Mouse (Mus musculus) lung, postnatal 25 days (tissue): ENCODE data around the gene Sqstm1.

ENCODE experiments used
- DNase-seq: peaks from one replicate; pipeline ENCODE4 v3.0.0; 2022; ENCODE audit warnings: low spot score

Sqstm1 gene

DNA sequence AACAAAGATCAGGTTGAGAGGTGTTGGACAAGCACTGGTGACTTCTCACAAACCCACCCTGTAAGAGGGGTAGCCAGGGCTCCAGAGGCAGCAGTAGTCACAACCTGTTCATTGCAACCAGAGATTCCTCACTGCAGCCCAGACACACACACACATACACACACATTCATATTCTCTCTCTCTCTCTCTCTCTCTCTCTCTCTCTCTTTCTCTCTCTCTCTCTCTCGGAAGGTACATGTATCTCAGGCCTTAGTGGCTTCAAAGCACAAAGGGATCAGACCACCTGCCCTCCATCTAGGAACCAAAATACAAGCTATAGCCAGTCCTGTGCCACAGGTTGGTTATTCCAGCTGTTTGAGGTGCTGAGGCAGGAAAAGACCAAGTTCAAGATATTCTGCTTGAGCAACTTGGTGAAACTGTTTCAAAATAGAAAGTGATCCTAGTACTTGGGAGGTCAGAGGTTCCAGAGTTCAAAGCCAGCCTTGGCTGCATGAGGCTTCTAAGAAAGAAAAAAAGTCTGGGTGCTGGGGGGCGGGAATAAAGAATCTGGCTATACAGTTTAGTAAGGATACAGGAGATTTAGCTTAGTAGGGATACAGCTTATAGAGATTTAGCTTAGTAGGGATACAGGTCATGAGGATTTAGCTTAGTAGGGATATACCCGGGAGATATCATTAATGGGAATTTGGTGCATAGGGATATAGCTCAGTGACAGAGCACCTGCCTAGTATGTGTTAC lies 864 bp upstream of the Sqstm1 start:
- no peak for DNase-seq

DNA sequence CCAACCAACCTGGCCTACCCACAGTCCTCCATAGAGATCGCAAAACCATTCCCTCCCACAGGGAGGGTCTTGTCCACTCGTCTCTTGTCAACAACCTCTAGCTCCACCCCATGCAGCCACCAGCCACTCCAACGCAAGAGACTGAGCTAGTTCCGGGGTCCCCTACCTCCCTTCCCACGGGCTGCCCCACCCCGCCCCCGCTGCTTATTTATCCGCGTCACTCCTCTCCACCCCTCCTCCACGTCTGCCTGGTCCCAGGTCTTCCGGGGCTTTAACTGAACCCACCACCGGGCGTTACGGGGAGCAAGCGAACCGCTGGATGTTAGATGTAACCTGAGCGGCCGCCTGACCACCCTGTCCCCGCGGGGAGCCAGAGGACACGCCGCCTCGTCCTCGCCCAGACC lies 524 bp downstream of the Sqstm1 start:
- DNase-seq: peak; percentile 96

DNA sequence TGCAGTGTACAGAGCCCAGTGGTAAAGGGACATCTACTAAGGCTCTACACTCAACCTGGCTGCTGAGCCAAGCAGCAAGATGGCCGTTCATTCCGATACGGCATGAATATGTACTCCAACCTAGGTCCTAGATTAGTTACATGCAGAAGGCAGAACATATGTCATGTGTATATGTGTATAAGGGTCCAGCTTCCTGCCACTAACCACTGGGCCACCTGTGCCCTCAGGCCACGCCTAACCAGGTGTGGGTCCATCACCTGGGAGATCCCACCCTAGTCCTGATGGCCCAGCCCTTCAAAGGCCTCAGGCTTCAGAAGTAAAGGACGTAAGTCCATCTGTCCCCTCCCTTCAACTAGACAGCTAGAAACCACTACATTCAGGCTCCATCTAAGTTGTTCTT lies 2.6 kb downstream of the Sqstm1 start:
- no peak for DNase-seq

DNA sequence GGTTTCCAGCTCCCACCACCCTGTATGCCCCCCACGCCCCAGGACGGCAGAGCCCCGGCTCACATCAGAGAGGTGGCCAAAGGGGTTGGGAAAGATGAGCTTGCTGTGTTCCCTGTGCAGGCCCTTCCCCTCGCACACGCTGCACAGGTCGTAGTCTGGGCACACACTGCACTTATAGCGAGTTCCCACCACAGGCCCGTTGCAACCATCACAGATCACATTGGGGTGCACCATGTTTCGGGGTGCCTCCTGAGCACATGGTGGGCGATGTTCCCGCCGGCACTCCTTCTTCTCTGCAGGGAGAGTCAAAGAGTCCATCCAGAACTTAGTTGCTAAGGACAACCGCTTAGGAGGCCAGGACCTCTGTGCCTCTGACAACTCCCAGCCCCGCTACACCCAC lies 3.3 kb downstream of the Sqstm1 start:
- no peak for DNase-seq

DNA sequence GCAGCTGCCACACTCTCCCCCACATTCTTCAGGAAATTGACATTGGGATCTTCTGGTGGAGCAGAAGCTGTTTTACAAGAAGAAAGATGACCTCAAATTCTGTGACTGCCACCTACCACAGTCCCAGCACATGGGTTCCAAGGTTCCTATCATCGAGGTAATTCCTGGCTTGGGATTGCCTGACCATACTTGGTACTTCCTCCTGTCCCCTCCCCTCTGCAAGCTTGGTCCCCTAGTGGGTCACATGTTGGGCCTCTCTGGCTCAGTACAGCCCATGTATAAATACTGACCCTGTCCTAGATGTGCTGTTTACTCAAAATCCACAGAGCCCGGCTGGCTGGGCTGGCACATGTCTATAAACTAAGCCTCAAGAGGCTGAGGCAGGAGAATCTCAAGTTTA lies 4.6 kb downstream of the Sqstm1 start:
- DNase-seq: no peak

DNA sequence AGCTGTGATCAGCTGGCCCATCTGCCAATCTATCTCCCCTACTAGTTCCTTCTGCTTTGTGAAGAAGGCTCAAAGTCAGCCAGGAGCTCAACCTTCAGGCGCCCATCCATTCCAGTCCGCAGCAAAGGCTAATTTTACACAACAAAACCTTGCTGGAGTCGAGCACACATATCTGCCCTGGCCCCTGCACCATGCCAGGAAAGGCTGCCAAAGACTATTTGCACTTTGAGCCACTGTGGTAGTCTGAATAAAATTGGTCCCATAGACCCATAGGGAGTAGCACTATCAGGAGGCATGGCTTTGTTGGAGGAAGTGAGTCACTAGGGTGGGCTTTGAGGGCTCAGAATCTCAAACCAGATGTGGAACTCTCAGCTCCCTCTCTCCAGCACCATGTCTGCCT lies 5.2 kb downstream of the Sqstm1 start:
- DNase-seq: no peak

DNA sequence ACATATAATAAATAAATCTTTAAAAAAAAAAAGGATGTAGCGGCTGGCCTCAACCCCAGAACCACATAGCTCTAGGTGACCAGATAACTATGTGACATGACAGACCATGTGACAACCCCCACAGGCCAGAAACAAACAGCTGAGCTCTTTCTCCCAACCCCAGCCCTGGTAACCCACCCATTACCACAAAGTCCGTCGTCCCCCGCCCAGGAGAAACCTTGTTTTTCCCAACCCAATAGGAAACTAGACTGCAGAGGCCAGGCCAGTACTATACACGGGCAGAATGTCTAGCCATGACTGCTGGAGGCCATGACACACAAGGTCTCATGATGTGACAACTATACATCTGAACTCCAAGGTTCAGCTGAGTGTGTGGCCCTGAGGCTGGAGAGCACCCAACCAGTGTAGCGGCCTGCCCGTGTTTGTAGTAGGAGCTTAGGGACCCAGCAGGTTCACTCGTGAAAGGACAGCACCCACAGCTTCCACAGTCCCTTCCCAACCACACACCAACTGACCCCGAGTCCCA lies 7.3 kb downstream of the Sqstm1 start:
- no peak for DNase-seq

DNA sequence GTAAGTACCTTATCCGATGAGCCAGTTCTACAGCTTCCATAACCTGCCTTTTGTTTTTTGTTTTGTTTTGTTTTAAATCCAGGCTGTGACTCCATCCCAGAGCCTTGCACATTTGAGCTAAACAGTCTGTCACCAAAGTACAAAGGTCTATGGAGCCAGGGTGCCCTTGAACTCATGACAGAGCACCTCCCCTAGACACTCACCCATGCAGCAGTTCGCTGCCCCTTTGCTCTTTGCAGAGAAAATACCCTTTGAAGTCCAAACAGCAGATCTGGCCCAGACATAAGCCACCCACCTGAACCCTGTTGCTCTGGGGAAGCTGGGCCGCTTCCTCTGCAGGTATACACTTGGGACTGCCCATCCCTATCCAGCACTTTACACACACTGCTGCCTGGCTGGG lies 9.0 kb downstream of the Sqstm1 start:
- DNase-seq: no peak

DNA sequence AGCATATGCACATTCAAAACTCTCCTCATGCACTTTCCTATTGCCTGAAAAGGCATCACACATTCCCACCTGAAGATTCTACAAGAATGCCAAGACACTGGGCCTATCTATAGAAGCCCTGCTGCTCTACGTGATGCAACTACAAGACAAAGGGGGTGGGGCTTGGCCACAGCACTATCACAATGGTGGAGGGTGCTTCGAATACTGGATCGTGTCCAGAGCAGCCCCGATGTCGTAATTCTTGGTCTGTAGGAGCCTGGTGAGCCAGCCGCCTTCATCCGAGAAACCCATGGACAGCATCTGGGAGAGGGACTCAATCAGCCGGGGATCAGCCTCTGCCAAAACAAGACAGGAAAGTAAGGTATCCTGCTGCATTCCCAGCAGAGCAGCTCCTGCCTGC lies 10.0 kb downstream of the Sqstm1 start:
- no peak for DNase-seq

DNA sequence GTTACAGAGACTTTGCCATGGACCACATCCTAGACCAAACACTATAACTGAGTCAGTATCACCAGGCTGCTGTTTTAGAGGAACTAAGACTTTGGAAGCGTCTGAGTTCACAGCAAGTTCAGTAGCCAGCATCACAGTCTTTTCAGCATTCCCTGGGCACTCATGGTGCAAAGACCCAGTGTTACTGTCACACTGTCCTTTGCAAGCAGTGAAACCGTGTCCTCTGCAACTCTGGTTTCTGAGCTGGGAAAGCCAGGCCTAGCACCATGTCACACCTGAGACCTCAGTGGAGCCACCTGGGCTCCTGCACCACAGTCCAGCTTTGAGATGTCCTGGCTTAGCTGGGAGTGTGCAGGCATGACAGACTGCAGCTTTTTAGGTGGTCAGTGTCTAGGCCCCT lies 11.7 kb downstream of the Sqstm1 start:
- no peak for DNase-seq

DNA sequence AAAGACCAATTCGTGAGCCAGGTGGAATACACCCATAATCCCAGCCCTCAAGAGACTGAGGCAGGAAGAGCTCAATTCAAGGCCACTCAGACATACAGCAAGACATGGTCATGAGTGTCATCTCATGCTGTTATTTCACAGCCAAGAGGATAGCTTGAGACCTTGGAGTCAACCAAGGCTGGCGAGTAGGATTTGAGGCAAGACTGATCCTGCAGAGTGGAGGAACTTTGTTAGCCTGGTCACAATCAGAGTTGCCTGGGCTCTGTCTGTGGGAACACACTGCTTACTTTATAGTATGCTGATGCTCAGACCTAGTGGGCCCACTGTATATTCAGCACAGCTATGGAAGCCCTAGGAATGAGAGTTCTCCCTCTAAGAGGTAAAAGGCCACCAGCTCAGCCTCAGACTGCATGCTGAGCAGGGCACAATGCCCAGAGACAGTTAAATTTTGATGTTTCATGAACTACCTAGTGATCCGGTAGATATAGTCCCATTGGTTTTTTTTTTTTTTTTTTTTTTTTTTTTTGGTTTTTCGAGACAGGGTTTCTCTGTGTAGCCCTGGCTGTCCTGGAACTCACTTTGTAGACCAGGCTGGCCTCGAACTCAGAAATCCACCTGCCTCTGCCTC lies 12.3 kb downstream of the Sqstm1 start:
- DNase-seq: no peak

DNA sequence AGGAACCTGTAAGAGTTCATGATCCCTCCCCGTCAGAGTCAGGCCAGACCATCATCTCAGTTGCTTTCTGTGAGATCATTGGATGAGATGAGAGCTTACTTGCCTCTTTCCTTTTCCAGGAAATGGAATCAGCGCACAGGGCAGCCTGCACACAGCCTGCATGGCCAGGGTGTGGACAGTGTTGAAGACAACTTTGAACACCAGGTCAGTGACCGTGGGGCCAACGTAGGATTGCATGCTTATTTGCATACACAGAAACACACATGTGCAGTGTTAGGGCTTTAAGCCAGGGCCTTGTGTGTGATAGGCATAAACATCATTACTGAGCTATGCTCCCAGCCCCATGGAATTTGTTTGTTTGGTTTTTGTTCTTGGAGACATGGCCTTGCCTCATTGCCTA lies 13.1 kb downstream of the Sqstm1 start:
- no peak for DNase-seq

DNA sequence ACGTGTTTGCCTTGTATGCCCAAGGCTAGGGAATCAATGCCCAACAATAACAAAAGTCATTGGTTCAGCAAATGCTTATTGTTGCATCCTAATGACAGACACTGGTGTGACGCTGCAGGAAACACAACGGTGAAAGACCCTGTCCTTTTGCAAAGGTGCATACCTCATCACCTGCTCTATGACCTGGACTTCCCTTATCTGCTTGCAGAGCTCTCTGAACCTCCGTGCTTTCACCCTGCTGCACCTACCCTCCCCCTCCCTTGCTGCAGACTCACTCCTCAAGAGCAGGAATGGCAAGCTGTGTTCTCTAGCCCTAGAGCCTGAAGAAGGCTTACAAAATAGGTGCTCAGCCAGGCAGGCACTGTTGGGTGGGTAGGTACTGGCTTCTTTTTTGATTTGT lies 15.8 kb downstream of the Sqstm1 start:
- DNase-seq: no peak

DNA sequence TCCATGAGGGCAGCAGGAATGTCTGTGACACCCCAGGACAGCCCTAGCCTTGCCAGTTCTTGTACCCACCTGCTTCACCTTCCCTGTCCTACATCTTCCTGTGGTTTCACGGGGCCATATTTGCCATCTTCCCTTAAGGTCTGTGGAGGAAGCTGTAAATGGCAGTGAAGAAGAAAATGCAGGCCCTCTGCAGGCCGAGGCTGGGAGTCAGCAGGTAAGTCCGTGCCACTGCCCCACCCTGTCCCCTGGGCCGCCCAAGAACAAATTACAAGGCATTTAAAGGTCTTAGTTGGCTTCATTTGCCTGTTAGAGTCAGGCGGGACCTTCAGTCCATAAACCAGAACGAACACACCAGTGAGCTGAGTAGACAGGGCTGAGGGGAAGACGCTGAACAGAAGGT lies 16.6 kb downstream of the Sqstm1 start:
- DNase-seq: no peak

DNA sequence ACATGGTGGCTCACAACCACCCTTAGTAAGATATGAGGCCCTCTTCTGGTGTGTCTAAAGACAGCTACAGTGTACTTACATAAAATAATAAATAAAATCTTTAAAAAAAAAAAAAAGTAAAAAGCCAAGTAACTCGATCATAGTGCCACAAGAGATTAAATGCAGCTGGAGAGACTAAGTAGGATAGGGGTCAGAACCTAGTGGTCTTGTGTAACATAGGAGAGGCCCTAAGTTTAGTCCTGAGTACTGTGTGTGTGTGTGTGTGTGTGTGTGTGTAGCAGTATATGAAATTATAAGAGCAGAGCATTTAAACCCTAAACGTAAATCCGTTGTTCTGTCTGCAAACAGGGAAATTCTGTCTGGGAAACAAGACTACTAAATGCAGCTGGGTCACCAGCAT lies 18.3 kb downstream of the Sqstm1 start:
- no peak for DNase-seq

DNA sequence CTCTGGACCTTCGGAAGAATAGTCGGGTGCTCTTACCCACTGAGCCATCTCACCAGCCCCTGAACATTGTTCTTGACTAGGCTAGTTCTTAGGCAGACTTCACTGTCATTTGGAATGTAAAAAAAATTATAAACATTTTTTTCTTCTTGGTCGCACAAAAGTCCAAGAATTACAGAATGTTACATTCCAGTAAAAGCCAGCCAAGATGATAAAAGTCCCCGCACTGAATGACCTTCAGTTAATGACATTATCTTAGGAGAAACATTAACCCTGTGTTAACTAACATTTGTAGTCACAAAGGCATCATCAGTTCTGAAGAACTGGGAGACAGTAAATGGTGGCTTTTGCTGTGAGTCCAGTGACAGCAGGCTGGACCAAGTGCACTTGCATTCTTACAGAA lies 20.3 kb downstream of the Sqstm1 start:
- DNase-seq: no peak

DNA sequence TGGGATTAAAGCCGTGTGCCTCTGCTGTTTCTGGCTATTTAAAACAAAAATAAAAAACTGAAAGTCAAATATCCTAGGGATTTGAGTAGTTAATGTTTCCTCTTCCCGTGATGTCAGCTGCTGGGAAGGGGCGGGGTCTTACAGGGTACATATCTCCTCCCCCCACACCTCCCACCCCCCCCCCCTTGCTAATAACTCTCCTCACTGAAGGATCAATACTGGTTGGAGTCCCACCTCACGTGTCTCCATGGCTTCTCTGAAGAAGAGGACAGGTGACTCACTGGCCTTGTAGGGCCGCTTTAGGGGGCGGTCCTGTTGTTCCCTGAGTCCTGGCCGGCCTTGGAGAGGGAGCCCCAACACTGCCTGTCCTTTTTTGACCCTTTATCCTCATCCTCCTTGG lies 21.9 kb downstream of the Sqstm1 start:
- DNase-seq: no peak

DNA sequence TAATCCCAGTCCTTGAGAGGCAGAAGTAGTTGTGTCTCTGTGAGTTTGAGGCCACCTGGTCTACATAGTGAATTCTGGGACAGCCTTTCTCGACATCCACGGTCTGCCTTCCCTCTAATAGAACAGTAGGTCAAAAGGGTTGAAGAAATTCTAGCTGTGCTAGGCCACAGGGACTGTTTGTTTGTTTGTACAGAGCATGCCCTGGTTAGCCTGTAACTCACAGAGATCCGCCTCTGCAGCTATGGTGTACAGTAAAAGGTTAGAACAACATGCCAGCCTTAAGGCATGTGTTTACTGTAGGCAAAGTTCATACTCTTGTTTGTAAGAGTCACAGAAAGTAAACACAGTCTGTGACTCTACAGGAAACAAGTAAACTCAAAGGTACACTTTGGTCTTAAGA lies 25.8 kb downstream of the Sqstm1 start:
- no peak for DNase-seq

DNA sequence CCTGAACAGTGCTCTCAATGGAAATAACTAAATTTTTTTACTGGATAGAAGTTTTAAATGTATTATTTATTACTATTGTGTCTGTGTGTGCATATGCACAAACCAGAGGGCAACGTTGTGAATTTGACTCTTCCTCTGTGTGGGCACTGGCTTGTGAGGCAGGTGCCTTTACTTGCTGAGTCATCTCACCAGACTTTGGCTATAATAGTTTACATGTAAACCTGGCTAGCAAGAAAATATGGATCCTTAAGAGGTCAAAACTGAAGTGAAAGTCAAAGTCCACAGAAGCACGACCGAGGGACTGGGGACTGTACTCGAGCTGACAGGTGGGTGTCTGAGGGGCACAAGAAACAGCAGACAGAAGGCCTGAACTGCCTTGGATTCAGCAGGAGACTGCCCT lies 27.9 kb downstream of the Sqstm1 start:
- no peak for DNase-seq

DNA sequence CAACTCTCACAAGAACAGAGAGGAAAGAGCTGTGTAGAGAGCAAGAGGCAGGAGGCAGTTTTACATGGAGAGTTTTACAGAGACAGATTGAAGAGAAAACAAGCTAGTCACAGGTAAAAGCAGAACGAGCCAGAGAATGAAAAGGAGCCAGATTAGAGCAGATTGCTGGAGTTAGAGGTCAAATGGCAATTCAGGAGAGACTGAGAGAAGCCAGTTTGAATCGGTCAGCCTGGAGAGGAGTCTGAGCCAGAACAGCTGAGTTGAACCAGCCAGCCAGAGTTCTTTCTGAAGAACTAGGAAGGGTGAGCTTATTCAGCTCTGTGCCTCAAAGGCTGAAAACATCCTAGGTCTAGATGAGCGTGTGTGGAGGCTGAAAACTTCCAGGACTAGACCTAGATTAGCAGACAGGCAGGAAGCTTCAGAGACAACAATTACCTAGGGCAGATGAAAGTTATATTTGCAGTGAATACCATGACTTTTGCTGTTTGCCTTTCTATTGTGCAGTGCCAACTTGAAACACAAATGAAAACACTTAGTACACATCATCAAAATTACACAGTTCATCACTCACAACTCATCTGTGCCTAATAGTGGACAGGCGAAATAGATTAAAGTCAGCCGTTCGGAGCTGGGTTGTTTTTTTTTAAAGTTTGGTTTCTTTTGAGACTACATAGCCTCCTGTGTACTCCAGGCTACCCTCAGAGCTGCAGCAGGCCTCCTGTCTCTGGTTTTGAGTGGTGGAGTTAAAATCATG lies 30.0 kb downstream of the Sqstm1 start:
- no peak for DNase-seq

DNA sequence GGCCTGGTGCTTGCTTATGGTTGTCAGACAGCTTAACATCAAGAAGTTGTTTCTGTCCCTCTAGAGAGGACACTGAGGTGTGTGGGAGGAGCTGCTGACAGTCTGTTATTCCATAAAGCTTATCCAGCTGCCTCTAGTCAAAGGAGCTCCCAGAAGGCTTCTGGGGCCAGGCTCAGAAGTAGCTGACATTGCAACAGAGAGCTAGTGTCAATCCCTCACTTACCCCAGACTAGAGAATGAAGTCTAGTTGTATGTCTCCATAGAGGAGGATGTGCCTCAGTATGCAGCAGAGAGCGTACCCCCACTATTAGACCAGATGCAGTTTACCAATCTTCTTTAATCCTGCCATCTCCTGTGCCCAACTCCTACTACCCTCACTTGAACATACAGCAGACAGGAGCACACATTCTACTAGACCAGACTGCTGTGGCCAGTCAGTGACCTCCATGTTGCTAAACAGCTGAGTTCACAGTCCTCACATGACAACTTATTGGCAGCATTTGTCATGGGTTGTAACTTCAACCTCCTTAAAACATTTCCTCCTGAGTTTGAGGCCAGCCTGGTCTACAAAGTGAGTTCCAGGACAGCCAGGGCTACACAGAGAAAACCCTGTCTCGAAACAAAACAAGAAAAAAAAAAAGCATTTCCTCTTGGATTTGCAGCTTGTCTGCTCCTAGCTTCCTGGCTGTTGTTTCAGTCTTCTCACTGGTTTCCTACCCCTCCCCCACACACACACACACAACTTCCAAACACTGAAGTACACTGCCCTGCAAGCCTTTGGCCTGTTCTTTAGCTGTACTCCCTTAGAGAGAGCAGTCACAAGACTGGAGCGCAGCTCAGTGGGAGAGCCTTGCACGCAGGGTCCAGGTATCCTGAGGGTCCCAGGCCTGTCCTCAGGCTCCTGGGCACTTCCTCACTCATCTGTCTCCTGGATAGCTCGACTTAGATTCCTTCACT lies 31.8 kb downstream of the Sqstm1 start:
- DNase-seq: no peak

DNA sequence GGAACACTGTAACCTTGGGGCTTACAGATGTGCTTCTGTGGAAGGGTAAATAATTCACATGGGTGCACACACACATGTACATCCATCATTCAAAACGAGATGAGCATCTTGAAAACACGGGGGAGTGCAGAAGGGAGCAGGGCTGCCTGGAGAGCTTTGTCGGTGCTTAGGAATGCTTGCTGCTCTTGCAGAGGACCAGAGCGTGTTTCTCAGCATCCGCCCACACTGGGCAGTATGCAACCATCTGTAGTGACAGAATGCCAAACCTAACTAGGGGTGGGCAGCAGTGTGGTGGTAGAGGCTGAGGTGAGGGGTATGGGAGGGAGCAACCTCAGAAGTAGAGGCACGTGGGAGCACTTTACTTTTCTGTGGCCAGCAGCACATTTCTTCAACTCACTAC lies 33.5 kb downstream of the Sqstm1 start:
- DNase-seq: no peak
